Mouse (Mus musculus): ENCODE results near the gene Eea1.

The Eea1 gene

DNA sequence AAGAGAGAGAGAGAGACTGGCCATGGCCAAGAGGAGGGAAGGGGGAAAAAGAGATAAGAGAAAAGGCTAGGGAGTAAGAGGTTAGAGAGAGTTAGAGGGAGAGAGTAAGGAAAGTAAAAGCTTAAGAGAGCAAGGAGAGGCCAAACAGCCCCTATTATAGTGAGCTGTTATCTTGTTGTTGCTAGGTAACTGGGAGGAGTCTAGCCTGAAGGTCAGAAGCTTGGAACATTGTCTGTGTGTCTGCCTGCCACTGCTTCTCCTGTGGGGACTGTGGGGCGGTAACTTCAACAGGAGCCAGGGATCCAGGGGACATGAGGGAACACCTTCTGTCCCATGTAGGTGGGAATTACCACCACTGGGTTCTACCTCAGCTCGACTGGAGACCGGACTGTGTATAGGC, 108.1 kb downstream of the Eea1 start:
- CTCF ChIA-PET, result interaction anchor here (0.6 kb wide), 1 partner anchor 8 kb away, joined by 3 read pairs; no protein-coding TSS in a partner anchor

DNA sequence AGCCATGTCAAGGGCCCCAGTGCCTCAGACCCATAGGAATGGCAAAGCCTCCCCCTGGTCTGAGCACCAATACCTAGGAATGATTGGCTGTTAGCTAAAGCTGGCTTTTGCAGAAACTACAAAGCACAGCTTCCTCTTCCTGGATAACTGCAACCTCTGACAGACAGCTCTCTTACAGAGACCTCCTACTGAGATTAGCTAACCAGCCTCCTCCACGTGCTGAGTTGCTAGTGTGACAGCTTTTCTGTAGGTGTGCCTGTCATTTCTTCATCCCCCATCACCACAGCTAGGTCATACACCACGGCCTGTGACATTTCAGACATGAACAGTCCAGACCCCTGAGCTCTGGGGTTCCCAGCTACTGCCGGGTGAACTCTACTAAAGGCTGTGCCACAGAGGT, 126.9 kb downstream of the Eea1 start:
- CTCF ChIA-PET, result no interaction called here

- CTCF ChIA-PET, result no interaction called here
These were observed 133.9 kb downstream of the Eea1 start for GRCm38 (mm10) chr10:96074386-96074785.

DNA sequence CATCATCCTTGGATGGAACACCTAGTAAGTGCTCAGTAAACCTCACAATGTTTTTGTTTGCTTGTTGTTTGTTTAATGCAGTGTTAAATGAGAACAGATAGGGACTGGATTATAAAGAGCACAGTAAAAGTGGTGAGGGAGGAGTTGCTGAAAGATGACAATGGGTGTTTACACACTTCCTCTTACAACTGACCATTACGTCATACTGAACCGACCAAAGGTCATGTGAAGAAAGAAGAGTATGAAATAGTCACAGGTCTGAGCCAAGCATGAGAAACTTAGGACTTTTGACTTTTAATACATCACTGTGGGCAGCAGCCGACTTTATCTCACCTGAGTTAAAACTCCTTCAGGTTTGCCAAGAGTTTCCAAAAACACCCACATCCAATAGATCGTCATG, 135.0 kb downstream of the Eea1 start:
- CTCF ChIA-PET, result no interaction called here

GRCm38 (mm10) chr10:96075880-96076279, 135.4 kb downstream of the Eea1 start:
- CTCF ChIA-PET, result no interaction called here

- CTCF ChIA-PET, result no interaction called here
These were observed 136.0 kb downstream of the Eea1 start for GRCm38 (mm10) chr10:96076461-96076860.

- CTCF ChIA-PET, result interaction anchor here (0.5 kb wide), 1 partner anchor 514 kb away, joined by 3 read pairs; no protein-coding TSS in a partner anchor
These were observed 137.1 kb downstream of the Eea1 start for GRCm38 (mm10) chr10:96077480-96078066.

DNA sequence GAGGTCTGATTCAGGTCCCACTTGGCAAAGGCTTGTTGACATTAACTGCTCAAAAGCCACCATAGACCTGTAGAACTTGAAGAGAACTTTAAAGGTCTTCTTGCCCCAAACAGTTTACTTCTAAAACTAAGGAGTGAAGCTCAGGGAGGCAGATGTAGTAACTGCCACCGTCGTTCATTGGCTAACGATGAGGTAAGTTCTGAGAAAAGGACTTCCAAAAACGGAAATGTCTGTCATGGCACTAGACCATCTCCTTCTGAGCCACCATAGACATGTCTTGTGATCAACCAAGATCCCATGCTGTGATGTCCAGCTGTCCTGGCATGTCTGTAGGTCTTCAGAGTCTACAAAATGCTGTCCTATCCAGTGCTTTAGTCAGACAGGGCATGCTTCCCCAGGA, 139.4 kb downstream of the Eea1 start:
- CTCF ChIA-PET, result interaction anchor here (0.5 to 0.7 kb wide), 3 partner anchors 134 to 972 kb away, joined by 3 to 17 read pairs (median 7); no protein-coding TSS in a partner anchor

DNA sequence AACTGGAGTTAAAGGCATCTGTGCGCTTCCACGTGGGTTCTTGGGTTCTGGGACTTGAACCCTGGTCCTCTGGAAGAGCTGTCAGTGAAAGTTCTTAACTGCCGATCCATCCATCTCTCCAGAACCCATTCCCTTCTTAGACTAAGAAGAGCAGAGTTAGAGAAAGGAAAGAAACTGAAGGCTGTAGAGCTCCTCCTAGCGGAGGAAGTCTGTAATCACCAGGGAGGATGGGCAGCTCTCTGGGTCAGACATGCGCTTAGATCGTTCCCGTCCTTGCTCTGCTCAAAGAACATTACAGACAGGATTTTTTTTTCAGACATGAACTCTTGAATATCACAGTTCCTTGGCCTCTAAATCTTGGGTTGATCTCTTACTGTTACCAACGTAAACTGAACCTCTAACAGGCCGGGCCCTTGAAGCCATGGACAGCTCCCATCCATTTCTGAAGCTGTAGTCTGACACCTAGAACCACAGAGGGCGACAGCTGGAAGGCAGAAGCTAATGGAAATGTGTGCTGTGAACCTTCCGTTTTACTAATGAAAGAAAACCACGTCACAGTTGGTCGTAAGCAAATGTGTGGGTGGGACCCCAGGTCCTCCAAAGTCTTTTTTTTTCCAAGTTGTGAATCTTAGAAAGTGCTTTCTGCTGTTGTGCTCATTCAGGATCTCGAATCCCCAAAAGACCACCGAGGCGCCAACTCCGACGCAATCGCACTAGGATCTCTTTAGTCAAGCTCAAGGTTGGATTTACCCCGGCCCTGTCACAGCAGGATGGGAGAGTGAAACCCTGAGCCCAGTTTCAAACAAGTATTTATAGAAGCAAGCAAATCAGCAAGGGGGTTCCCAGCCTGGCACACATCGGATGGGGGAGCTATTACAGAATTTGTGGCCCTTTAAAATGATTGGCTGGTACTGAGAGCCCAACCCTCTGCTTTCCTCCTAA, 140.3 kb downstream of the Eea1 start:
- CTCF ChIA-PET, result interaction anchor here (0.5 to 0.7 kb wide), 2 partner anchors 133 to 544 kb away, joined by 3 to 17 read pairs; no protein-coding TSS in a partner anchor

GRCm38 (mm10) chr10:96082203-96082602, 141.8 kb downstream of the Eea1 start:
- CTCF ChIA-PET, result no interaction called here

DNA sequence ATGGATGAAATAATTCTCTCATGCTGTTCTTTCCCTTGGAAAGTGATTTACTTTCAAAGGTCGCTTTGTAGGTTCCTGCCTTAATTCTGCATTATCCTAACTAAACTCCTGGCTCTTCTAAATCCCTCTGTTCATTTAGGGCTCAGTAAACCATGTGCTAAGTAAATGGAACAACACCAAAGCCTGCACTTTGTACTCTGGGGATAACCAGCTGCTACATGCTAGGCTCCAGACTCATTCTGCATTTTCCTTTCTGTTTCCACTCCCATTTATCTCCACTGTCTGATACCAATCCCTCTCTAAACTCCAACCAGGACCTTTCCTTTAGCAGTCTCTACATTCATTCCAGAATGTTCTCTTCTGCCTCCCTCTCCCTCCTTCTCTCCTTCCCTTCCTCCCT, 149.3 kb downstream of the Eea1 start:
- CTCF ChIA-PET, result no interaction called here

GRCm38 (mm10) chr10:96090388-96090787, 149.9 kb downstream of the Eea1 start:
- CTCF ChIA-PET, result no interaction called here

- CTCF ChIA-PET, result interaction anchor here (0.5 to 0.6 kb wide), 2 partner anchors 1111 to 1187 kb away, joined by 3 read pairs; no protein-coding TSS in a partner anchor
These were observed 153.6 kb downstream of the Eea1 start for GRCm38 (mm10) chr10:96093890-96094531.

DNA sequence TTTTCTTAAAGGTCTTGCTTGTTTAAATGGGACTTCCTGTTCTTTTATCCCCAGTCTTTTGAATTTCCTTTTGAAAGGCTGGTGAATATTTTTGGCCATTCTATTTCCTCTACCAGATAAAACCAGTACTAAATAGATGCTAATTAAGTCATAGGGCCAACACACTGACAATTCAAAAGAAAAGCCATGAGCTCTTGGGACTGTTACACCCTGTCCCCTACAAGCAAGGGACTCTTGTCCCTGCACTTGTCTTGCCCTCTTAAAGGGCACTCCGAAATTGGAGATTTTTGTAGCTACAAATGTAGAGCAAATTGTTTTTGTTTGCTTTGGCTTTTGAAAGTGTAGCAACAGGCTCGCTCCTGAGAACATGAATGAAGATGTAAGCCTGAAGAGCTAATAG, 154.1 kb downstream of the Eea1 start:
- CTCF ChIA-PET, result interaction anchor here (0.6 kb wide), 1 partner anchor 1110 kb away, joined by 3 read pairs; no protein-coding TSS in a partner anchor

Data from spleen, embryonic (tissue).